Mouse (Mus musculus) kidney, embryonic 15.5 days (tissue): Measurements from ENCODE around the gene Nckap5. TPM values are rescaled to one million over a fixed set of nuclear protein-coding genes. Genes with fewer than 3 reads are reported as not detected.
A peak's percentile ranks its signal among the peaks of the same experiment; 100 is the strongest.

Source experiments
- ATAC-seq: fragments of 200-750 bp; cut with Nextera tagmentation; replicated peaks from 2 replicates; pipeline ENCODE4 v1.8.0; 2017; ENCODE audit warnings: moderate TSS enrichment; ENCODE audit not compliant: low FRiP score
- H3K27ac ChIP-seq: fragments of 300-500 bp; sonication (generic); 2 replicates; pipeline ENCODE4 v1.5.1; 2015; ENCODE audit warnings: mild to moderate bottlenecking, inconsistent platforms
- H3K27me3 ChIP-seq: fragments of 300-500 bp; sonication (generic); 2 replicates; pipeline ENCODE4 v1.6.1; 2015; ENCODE audit warnings: inconsistent platforms
- H3K36me3 ChIP-seq: fragments of 300-500 bp; sonication (generic); 2 replicates; pipeline ENCODE4 v1.6.1; 2015; ENCODE audit warnings: inconsistent platforms
- H3K4me1 ChIP-seq: fragments of 300-500 bp; sonication (generic); 2 replicates; pipeline ENCODE4 v1.6.1; 2015; ENCODE audit warnings: inconsistent platforms
- H3K4me2 ChIP-seq: fragments of 300-500 bp; sonication (generic); 2 replicates; pipeline ENCODE4 v1.6.1; 2015; ENCODE audit warnings: moderate library complexity, mild to moderate bottlenecking, inconsistent platforms
- H3K4me3 ChIP-seq: fragments of 300-500 bp; sonication (generic); replicated peaks from 2 replicates; pipeline ENCODE4 v1.5.1; 2015; ENCODE audit warnings: mild to moderate bottlenecking, inconsistent platforms
- H3K9ac ChIP-seq: fragments of 300-500 bp; sonication (generic); 2 replicates; pipeline ENCODE4 v1.6.1; 2015; ENCODE audit warnings: mild to moderate bottlenecking, inconsistent platforms
- H3K9me3 ChIP-seq: fragments of 300-500 bp; sonication (generic); replicated peaks from 2 replicates; pipeline ENCODE4 v1.6.1; 2016; ENCODE audit warnings: inconsistent platforms
- WGBS: fragments of 180-500 bp; shearing (Covaris S2); methylation state at CpG from one replicate; pipeline ENCODE4 v1.1.7; 2015; ENCODE audit warnings: mixed read lengths; 5-methylcytosine and 5-hydroxymethylcytosine counted together
- polyA plus RNA-seq: library from polyadenylated mRNA; unstranded; fragments of >200 nt; fragmentation: Nextera tagmentation; extraction: Ambion mirVana; gene quantifications from 2 replicates; pipeline ENCODE4 v1.2.1, GENCODE M21; 2015

Nckap5 gene
- polyA plus RNA-seq, 1 experiment from 2014 or later = 4.4 TPM

DNA sequence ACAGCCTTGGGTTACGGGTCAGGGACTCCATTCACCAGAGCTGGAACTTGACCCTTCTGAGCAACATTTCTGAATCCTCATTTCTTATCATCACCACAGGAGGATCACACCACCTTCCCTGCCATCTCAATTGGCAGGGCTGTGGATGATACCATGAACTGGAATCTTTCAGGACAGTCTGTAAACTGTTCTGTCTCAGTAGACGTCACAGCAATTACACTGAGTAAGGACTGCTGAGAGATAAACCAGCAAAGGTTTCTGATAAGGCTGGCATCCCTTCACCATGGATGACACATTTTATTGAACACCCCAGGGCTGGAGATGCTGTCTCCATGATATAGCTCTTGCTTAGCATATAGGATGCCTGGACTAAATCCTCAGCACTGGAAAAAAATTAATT, 178.5 kb downstream of the Nckap5 start:
- H3K4me3 ChIP-seq = no peak overlapping the region
- no peak overlapping the region for H3K4me2 ChIP-seq
- ATAC-seq = no peak; the same call in 1 of the 2 replicates
- no peak overlapping the region for H3K27ac ChIP-seq
- WGBS = 63% methylated on average over 2 of the region's 2 CpGs
- no peaks in the 10 kb centered on the region for H3K9me3 ChIP-seq
- no peaks in the 10 kb centered on the region for H3K36me3 ChIP-seq
- no peaks in the 10 kb centered on the region for H3K27me3 ChIP-seq
- no peak overlapping the region for H3K9ac ChIP-seq
- H3K4me1 ChIP-seq = no peaks in the 10 kb centered on the region

DNA sequence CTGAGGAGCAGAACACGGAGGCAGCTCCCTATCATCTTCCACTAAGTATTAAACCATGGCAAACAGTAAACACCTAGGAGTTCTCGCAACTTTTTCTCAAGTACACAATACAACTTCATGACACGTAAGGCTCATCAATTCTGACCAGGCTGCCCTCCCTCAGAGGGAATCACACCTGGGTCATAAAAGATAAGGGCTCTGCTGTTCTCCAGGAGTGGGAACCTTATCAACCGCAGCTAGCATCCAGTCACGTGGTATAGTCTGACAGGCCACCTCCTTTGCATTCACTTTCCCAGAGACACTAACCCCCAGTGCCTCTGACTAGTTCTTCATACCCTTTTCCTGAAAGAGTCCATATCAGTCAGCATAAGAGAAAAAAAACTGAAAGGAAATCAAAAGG, 179.8 kb downstream of the Nckap5 start:
- no peaks in the 10 kb centered on the region for H3K27me3 ChIP-seq
- H3K4me2 ChIP-seq = no peak overlapping the region
- no peak overlapping the region for H3K27ac ChIP-seq
- H3K36me3 ChIP-seq = no peaks in the 10 kb centered on the region
- H3K4me3 ChIP-seq = no peak overlapping the region
- no peak overlapping the region for H3K9ac ChIP-seq
- WGBS = 58% methylated on average over 5 of the region's 5 CpGs
- H3K4me1 ChIP-seq = no peaks in the 10 kb centered on the region
- ATAC-seq = no peak
- H3K9me3 ChIP-seq = no peaks in the 10 kb centered on the region

DNA sequence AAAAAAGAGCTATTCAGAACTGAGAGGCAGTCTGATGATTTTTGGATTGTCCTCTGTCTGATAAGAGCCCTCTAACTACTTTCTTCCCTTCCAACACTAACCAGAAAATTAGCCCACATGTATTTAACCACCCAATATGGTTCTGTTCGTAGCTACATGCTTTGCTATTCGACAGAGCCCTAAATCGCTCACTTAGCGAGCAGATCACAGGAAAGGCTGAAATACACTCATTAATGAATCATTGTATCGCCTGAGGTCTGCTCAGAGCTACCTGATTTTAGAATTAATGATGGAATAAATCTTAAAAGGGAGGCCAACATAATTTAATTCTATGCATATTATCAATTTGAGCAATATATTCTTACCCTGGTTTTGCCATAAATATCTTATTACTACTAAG, 187.8 kb downstream of the Nckap5 start:
- H3K27me3 ChIP-seq = no peaks in the 10 kb centered on the region
- H3K4me1 ChIP-seq = no peaks in the 10 kb centered on the region
- no peak overlapping the region for H3K27ac ChIP-seq
- H3K9me3 ChIP-seq = no peaks in the 10 kb centered on the region
- no peak overlapping the region for H3K9ac ChIP-seq
- WGBS = 82% methylated on average over 5 of the region's 5 CpGs
- ATAC-seq = no peak
- no peaks in the 10 kb centered on the region for H3K36me3 ChIP-seq
- no peak overlapping the region for H3K4me2 ChIP-seq
- no peak overlapping the region for H3K4me3 ChIP-seq

DNA sequence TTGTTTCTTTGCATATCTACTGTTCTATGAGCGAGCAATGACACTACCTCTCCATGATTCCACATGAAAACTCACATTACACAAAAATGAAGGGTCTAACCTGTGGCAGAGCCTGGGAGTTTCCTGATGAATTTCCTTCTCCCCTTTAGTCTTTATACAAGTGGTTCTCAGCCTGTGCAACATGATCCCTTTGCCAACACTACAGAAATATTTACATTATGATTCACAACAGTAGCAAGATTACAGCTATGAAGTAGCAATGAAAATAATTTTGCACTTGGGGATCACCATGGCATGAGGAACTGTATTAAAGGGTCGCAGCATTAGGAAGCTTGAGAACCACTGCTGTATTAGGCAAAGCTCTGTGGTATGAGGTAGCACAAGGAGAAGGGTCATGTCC, 191.1 kb downstream of the Nckap5 start:
- Histone ChIP-seq H3K36me3 (no peaks in the 10 kb centered on the region), H3K9ac (no peak overlapping the region), H3K4me2 (no peak overlapping the region), H3K4me3 (no peak overlapping the region), H3K9me3 (no peaks in the 10 kb centered on the region), H3K27ac (no peak overlapping the region), H3K4me1 (no peaks in the 10 kb centered on the region), H3K27me3 (no peaks in the 10 kb centered on the region)
- ATAC-seq = no peak
- WGBS = 90% methylated on average over 2 of the region's 2 CpGs

DNA sequence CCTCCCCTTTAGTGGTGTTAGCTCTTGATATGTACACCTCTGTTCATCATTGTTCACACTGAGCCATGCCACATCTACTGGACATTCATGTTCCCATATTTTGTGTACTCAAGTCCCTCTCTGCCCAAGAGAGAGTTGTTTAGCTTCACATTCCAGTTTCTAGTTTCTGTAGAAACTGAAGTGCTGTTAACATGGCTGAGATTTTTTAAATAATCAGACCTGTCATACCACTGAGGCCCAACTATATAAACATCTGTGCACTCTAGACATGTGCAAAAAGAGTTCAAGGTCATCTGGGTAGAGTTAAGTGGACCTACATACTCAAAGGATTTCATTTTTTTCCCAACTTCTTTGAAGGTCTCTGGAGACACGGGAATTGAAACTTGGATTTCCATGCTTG, 193.1 kb downstream of the Nckap5 start:
- H3K36me3 ChIP-seq = no peaks in the 10 kb centered on the region
- H3K9me3 ChIP-seq = no peaks in the 10 kb centered on the region
- no peak for ATAC-seq

DNA sequence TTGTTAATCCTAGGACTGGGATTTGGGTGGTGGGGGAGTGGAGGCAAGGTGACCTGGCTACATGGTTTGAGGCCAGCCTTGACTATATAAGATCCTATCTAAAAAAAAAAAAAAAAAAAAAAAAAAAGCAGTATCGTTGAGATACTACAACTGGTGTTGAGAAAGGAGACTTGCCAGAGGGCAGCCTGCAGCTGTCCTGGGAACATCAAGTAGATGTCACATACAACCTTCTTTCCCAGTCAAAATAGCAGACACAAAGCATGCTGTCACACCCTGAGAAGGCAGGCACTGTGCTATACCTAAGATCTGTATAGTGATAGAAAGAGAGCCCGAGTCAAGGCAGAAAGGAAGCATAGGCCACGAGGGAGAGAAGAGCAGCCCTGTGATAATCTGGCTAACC, 204.4 kb downstream of the Nckap5 start:
- H3K9me3 ChIP-seq = no peaks in the 10 kb centered on the region
- WGBS = 75% methylated on average over 3 of the region's 3 CpGs
- no peak overlapping the region for H3K9ac ChIP-seq
- H3K27me3 ChIP-seq = no peaks in the 10 kb centered on the region
- ATAC-seq = no peak
- H3K27ac ChIP-seq = no peak overlapping the region
- H3K4me1 ChIP-seq = no peaks in the 10 kb centered on the region
- no peaks in the 10 kb centered on the region for H3K36me3 ChIP-seq
- no peak overlapping the region for H3K4me3 ChIP-seq
- H3K4me2 ChIP-seq = no peak overlapping the region

More for the DNA sequence above, 193.1 kb downstream of the Nckap5 start:
- H3K27ac ChIP-seq = no peak overlapping the region
- no peak overlapping the region for H3K4me3 ChIP-seq
- H3K27me3 ChIP-seq = no peaks in the 10 kb centered on the region
- H3K4me2 ChIP-seq = no peak overlapping the region
- WGBS = 85% methylated on average over 1 of the region's 1 CpGs
- no peaks in the 10 kb centered on the region for H3K4me1 ChIP-seq
- H3K9ac ChIP-seq = no peak overlapping the region

DNA sequence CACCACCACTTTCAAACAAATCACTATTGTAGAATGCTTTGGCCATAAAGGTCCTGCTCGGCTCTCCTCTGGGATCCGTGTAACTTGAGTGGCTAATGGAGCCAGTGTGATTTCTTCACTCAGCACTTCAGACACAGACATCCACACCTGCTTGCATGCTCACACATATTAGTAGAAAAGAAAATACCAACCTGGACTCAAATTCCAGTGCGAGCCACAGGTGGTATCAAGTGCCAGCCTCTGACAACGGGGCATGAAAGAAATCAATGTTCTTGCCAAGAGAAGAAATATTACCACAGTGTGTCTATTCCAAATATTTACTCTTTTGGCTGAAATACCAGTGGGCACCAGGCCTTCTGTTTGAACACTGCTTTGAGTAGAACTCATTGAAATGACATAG, 208.6 kb downstream of the Nckap5 start:
- Histone ChIP-seq H3K27me3 (no peaks in the 10 kb centered on the region), H3K36me3 (no peaks in the 10 kb centered on the region), H3K9me3 (no peaks in the 10 kb centered on the region), H3K27ac (no peak overlapping the region), H3K4me2 (no peak overlapping the region), H3K4me3 (no peak overlapping the region), H3K4me1 (0 out of 2 replicates have a peak, but pooled peaks cover 6% of the 10 kb centered on the region), H3K9ac (no peak overlapping the region)
- WGBS = 46% methylated on average over 4 of the region's 4 CpGs
- ATAC-seq = no peak

DNA sequence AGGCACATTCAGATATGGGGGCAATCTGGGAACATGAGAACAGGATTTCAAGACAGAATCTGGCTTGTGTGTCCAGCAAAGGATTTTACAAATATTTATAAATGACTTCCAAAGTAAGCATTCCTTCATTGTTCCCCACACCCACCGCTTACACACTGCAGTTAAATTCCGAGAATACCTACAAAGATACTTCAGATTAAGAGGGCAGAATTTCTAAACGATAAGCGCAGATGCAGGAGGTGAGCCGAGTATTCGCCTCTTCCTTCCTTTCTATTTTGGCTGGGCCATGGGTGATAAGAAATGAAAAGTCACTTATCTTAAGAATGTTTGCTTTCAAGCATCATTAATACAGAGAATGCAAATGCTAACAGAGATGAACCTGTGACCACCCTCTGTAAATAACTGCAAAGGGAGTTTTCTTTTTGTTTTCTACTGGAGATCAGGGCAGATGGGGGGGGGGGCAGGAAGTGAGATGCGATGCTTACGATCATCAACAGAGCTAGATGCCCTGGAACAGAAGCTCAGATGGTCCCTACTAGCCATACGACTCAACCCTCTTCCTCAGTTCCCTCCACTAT, 213.0 kb downstream of the Nckap5 start:
- ATAC-seq = no peak
- H3K4me1 ChIP-seq = 0 out of 2 replicates have a peak, but pooled peaks cover 9% of the 10 kb centered on the region
- H3K4me2 ChIP-seq = no peak overlapping the region
- peak overlapping the region; percentile 28; the same call in 1 of the 2 replicates for H3K27ac ChIP-seq
- no peak overlapping the region for H3K4me3 ChIP-seq
- no peaks in the 10 kb centered on the region for H3K36me3 ChIP-seq
- H3K9ac ChIP-seq = no peak overlapping the region
- H3K9me3 ChIP-seq = no peaks in the 10 kb centered on the region
- 56% methylated on average over 9 of the region's 9 CpGs for WGBS
- H3K27me3 ChIP-seq = no peaks in the 10 kb centered on the region

DNA sequence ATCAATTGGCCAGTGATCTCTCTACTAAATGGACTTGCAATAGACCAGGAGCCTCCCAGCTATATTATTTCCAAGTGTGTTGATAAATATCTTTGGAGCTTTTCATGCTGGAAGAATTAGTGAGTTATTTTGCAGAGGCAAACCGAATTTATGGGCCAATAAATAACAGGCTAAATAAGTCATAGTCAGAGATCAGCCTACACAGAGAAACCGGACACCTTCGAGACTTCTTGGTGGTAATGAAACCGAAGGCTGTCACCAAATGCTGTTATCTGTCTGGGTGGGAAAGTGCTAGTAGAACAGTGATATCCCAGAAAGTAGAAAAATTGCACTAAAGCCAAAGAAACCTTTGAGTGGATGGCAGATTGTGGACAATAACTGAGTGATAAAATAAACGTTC, 213.6 kb downstream of the Nckap5 start:
- H3K27ac ChIP-seq = peak overlapping the region; percentile 28

DNA sequence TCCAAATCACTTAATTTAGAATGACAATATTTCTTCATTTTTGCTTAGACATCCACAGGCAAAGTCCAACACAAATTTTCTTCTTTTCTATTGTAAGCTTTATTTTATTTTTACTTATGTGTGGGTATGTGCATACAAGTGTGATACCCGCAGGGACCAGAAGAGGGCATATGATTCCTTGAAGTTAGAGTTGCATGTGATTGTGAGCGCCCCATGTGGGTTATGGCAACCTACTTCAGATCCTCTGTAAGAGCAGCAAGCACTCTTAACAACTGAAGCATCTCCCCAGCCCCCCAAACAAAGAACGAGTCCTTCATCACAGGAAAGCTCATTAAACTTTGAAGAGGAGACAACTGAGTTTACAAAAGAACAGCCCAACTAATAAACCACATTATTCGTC, 217.7 kb downstream of the Nckap5 start:
- H3K36me3 ChIP-seq = no peaks in the 10 kb centered on the region

More for the DNA sequence above, 213.6 kb downstream of the Nckap5 start:
- Histone ChIP-seq H3K9ac (no peak overlapping the region), H3K9me3 (no peaks in the 10 kb centered on the region), H3K4me2 (no peak overlapping the region), H3K36me3 (no peaks in the 10 kb centered on the region), H3K27me3 (no peaks in the 10 kb centered on the region), H3K4me3 (no peak overlapping the region), H3K4me1 (0 out of 2 replicates have a peak, but pooled peaks cover 9% of the 10 kb centered on the region)
- WGBS = 21% methylated on average over 5 of the region's 5 CpGs
- peak; percentile 74 for ATAC-seq

DNA sequence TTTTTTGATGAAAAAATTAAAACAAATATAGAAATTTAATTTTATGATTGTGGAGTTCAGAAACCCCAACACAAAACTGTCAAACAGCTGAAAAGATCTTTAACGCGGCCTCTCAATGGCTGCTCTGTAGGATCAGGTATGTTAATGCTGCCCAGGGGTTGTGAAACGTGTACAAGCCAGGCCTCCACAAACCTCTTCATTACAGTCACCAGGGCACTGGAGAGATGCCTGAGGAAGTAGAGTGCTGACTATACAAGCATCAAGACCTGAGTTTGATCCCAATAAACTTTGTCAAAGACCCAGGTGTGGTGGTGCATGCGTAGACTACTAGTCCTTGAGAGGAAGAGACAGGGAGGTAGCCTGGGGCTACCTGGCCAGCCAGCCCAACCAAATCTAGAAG, 222.0 kb downstream of the Nckap5 start:
- no peaks in the 10 kb centered on the region for H3K9me3 ChIP-seq
- no peak overlapping the region for H3K4me2 ChIP-seq
- H3K27me3 ChIP-seq = no peaks in the 10 kb centered on the region
- peaks cover 12% of the 10 kb centered on the region; the same call in 1 of the 2 replicates for H3K4me1 ChIP-seq
- H3K36me3 ChIP-seq = no peaks in the 10 kb centered on the region
- 90% methylated on average over 4 of the region's 4 CpGs for WGBS
- H3K27ac ChIP-seq = no peak overlapping the region
- H3K9ac ChIP-seq = no peak overlapping the region
- no peak for ATAC-seq
- H3K4me3 ChIP-seq = no peak overlapping the region

More for the DNA sequence above, 217.7 kb downstream of the Nckap5 start:
- Histone ChIP-seq H3K4me2 (no peak overlapping the region), H3K4me3 (no peak overlapping the region), H3K9ac (no peak overlapping the region), H3K4me1 (0 out of 2 replicates have a peak, but pooled peaks cover 9% of the 10 kb centered on the region), H3K27ac (no peak overlapping the region), H3K9me3 (no peaks in the 10 kb centered on the region), H3K27me3 (no peaks in the 10 kb centered on the region)
- 81% methylated on average over 4 of the region's 4 CpGs for WGBS
- no peak for ATAC-seq

DNA sequence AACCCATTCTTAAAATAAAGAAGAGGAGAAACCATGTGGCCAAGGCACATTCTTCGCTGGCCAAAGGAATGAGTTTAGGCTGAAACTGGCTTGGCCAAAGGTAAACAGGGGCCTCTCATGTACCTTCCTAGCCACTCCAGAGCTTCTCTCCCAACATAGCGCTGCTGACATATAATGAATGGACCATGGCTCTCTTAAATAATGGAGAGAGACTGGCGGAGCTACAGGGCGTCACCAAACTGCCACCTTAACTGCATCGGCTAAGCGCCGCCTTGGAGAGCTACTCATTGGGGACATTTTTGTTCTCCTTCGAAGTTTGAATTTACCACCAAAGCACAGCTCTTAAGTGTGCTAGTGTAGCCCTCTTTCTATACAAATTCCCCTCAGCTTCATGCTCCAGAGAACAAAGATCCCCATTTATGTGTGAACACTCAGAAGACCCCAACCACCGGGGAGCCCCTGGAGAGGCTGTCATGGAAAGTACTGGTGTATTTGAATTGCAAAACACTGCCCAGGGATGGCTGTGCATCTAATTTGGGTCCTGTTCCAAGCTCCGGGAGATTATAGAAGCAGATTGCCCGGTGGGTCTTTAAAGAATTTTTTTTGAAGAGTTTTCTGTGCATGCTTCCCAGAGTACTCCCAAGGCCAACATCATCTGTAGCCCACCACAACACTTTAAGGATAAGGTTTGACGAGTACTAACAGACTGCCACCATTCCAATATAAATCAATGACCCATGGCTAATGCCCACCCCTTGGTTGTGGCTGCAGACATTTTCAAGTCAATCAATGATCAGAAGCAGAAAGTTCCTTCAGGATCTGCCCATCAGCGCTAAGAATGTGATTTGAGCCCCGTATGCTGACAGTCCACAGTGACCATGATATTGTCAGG, 224.2 kb downstream of the Nckap5 start:
- no peak for ATAC-seq
- Histone ChIP-seq H3K4me3 (no peak overlapping the region), H3K27me3 (no peaks in the 10 kb centered on the region), H3K4me1 (peaks cover 19% of the 10 kb centered on the region; the same call in 1 of the 2 replicates), H3K9ac (no peak overlapping the region), H3K36me3 (no peaks in the 10 kb centered on the region), H3K9me3 (no peaks in the 10 kb centered on the region), H3K4me2 (no peak overlapping the region), H3K27ac (no peak overlapping the region)
- WGBS = 75% methylated on average over 14 of the region's 14 CpGs
